In the genomic region with DNA sequence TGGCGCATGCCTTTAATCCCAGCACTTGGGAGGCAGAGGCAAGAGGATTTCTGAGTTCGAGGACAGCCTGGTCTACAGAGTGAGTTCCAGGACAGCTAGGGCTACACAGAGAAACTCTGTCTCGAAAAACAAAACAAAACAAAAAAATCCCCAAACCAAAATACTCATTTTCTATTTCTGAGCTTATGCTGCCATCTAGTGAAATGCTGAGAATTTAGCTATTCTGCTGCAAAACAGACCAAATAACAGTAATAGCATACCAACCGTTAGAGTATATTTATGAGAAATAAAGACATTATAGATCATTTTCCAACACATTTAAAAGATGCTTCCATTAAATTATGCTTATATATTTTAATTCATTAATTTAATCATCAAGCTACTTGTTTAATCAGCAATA, we compare ENCODE assay signal across 7 mouse cellular contexts. TPM values are rescaled to one million over a fixed set of nuclear protein-coding genes. Genes with fewer than 3 reads are reported as not detected.
DNase-seq lines count a peak whose midpoint lies in the region; ATAC-seq and TF ChIP-seq lines count a peak whose summit lies in the region.
"Not testable (repeated sequence)": the region's sequence is repeated elsewhere in the genome, so short reads cannot be mapped to it uniquely, and the experiment has no call there.

No protein-coding gene starts in this region.

- not testable (repeated sequence) for TF ChIP-seq POLR2A in heart, adult 2 months (IDR thresholded peaks at IDR 0.05; ENCODE audit: insufficient read depth, low read depth, low read length)

- DNase-seq in CD4-positive helper T cell, adult 2 months (ENCODE audit: low read depth, low spot score) = peak; percentile 8
- not testable (repeated sequence) for DNase-seq in Patski (ENCODE audit: low read depth, low spot score); heart, adult 2 months
- DNase-seq in embryo, embryonic 10.5 days (ENCODE audit: low spot score) = peak; percentile 8
- peak; percentile 60 for DNase-seq in kidney, postnatal 0 days (ENCODE audit: low spot score)
- DNase-seq in lung, embryonic 14.5 days = peak; percentile 33
- peak; percentile 9 for DNase-seq in splenic B cell, adult 2 months (ENCODE audit: low read depth, low spot score)

- intact Hi-C loops in heart, adult 2 months (cut with DNase I) = loop anchor here (5.0 kb wide), 1 partner anchor 583 kb away; no protein-coding TSS in a partner anchor

- H3K27me3 ChIP-seq in Patski; heart, adult 2 months (ENCODE audit: control insufficient read depth, insufficient read depth, low read length); kidney, postnatal 0 days (ENCODE audit: insufficient read depth, low read length); lung, embryonic 14.5 days (ENCODE audit: insufficient read depth, low read length); splenic B cell, adult 2 months (ENCODE audit: control insufficient read depth, insufficient read depth, low read length, poor library complexity, severe bottlenecking): not testable (repeated sequence)

- not testable (repeated sequence) for H3K4me2 ChIP-seq in kidney, postnatal 0 days (ENCODE audit: low read length); lung, embryonic 14.5 days

- H3K27ac ChIP-seq in heart, adult 2 months; kidney, postnatal 0 days; lung, embryonic 14.5 days (ENCODE audit: low read depth): not testable (repeated sequence)

- not testable (repeated sequence) for H3K9me3 ChIP-seq in kidney, postnatal 0 days (replicated peaks; ENCODE audit: low read length); lung, embryonic 14.5 days (ENCODE audit: low read depth, low read length)

- WGBS in heart, adult 2 months = 78% methylated on average over 4 of the region's 4 CpGs
- 74% methylated on average over 4 of the region's 4 CpGs for WGBS in kidney, postnatal 0 days
- 80% methylated on average over 4 of the region's 4 CpGs for WGBS in lung, embryonic 14.5 days

- POLR2A ChIA-PET in Patski (lab: Charles Lee) = not testable (repeated sequence)

- not testable (repeated sequence) for TF ChIP-seq EP300 in heart, adult 2 months (IDR thresholded peaks at IDR 0.05; ENCODE audit: insufficient read depth, low read depth, low read length)

- not testable (repeated sequence) for H3K36me3 ChIP-seq in heart, adult 2 months (ENCODE audit: control insufficient read depth, insufficient read depth, low read length); kidney, postnatal 0 days (ENCODE audit: insufficient read depth, low read length); splenic B cell, adult 2 months (ENCODE audit: control insufficient read depth, insufficient read depth, low read length, poor library complexity, severe bottlenecking)
- peaks cover 37% of the 10 kb centered on the region for H3K36me3 ChIP-seq in lung, embryonic 14.5 days (ENCODE audit: insufficient read depth)

- H3K4me3 ChIP-seq in heart, adult 2 months; kidney, postnatal 0 days (replicated peaks; ENCODE audit: low read depth, low read length); lung, embryonic 14.5 days (ENCODE audit: low read depth, low read length): not testable (repeated sequence)

- H3K9ac ChIP-seq in heart, adult 2 months (ENCODE audit: low read depth, low read length); kidney, postnatal 0 days (ENCODE audit: low read depth, low read length); lung, embryonic 14.5 days: not testable (repeated sequence)

- not testable (repeated sequence) for ATAC-seq in Patski; kidney, postnatal 0 days (replicated peaks; ENCODE audit: low FRiP score, low read depth); lung, embryonic 14.5 days (ENCODE audit: insufficient read depth)

- in situ Hi-C loops in Patski (cut with MboI; ENCODE audit: low pct_unique_long_range_greater_than_20kb) = loop anchor here (25.0 kb wide), 1 partner anchor 678 kb away; no protein-coding TSS in a partner anchor

- CTCF ChIA-PET in Patski (lab: Charles Lee) = interaction anchor here (1.1 to 3.3 kb wide), 6 partner anchors 14 to 34 kb away, joined by 3 to 10 read pairs (median 3); partner anchors contain the start of gene Orc5

- H3K4me1 ChIP-seq in heart, adult 2 months (ENCODE audit: control insufficient read depth, insufficient read depth, low read length); kidney, postnatal 0 days (replicated peaks; ENCODE audit: insufficient read depth, low read length); lung, embryonic 14.5 days (ENCODE audit: insufficient read depth): not testable (repeated sequence)

- peak; percentile 24 for TF ChIP-seq CTCF in Patski (IDR thresholded peaks at IDR 0.05)
- TF ChIP-seq CTCF in heart, adult 2 months (IDR thresholded peaks at IDR 0.05) = peak; percentile 55
- TF ChIP-seq CTCF in kidney, postnatal 0 days (IDR thresholded peaks at IDR 0.05; ENCODE audit: low read depth) = peak; percentile 57; the same call in 1 of the 2 replicates
- TF ChIP-seq CTCF in lung, embryonic 14.5 days (IDR thresholded peaks at IDR 0.05; ENCODE audit: low read depth) = not testable (repeated sequence)

- H3K79me2 ChIP-seq in heart, adult 2 months (replicated peaks; ENCODE audit: control insufficient read depth, insufficient read depth, low read length) = not testable (repeated sequence)

RNA-seq across cellular contexts. Expression of gene Orc5, which starts 34.5 kb away (rescaled TPM):
- 16.3 TPM for polyA plus RNA-seq in Patski (2021)
- 1 to 10 TPM; 7.7 TPM for total RNA-seq in heart, adult 2 months (2021)
- 4.0 TPM in 2 replicates for polyA plus RNA-seq in heart, adult 2 months (2012; rRNA removed)
- polyA plus RNA-seq in kidney, postnatal 0 days (2015; fragmentation: Nextera tagmentation; extraction: Ambion mirVana) = 37.6 and 37.7 TPM in 2 replicates
- polyA plus RNA-seq in lung, embryonic 14.5 days (2014; fragmentation: Nextera tagmentation; extraction: Ambion mirVana) = 40.5 and 43.1 TPM in 2 replicates
